Mouse (Mus musculus): ENCODE results near the gene Tdp1. TPM values are rescaled to one million over a fixed set of nuclear protein-coding genes. Genes with fewer than 3 reads are reported as not detected.

The Tdp1 gene
- polyA plus RNA-seq, 1 experiment from 2014 or later, result 53.0 TPM

GRCm38 (mm10) chr12:99860981-99861380, 23.3 kb upstream of the Tdp1 start:
- WGBS, result 65% methylated on average over 4 of the region's 4 CpGs

GRCm38 (mm10) chr12:99864613-99865012, 19.7 kb upstream of the Tdp1 start:
- Histone ChIP-seq H3K9me3 (no peaks in the 10 kb centered on the region), H3K9ac (no peak overlapping the region), H3K4me2 (no peak overlapping the region), H3K4me3 (no peak overlapping the region), H3K27ac (no peak overlapping the region), H3K4me1 (peaks cover 3% of the 10 kb centered on the region), H3K27me3 (replicated peaks) (no peaks in the 10 kb centered on the region), H3K36me3 (replicated peaks) (no peaks in the 10 kb centered on the region)
- no peak for ATAC-seq (replicated peaks)

More at GRCm38 (mm10) chr12:99860981-99861380, 23.3 kb upstream of the Tdp1 start:
- no peak overlapping the region for H3K4me3 ChIP-seq
- no peaks in the 10 kb centered on the region for H3K36me3 ChIP-seq (replicated peaks)
- H3K27me3 ChIP-seq (replicated peaks), result no peaks in the 10 kb centered on the region
- no peaks in the 10 kb centered on the region for H3K9me3 ChIP-seq
- peaks cover 5% of the 10 kb centered on the region for H3K4me1 ChIP-seq
- 0 out of 2 replicates have a peak, but pooled peaks have one; percentile 39 for ATAC-seq (replicated peaks)
- no peak overlapping the region for H3K4me2 ChIP-seq
- no peak overlapping the region for H3K9ac ChIP-seq
- no peak overlapping the region for H3K27ac ChIP-seq

DNA sequence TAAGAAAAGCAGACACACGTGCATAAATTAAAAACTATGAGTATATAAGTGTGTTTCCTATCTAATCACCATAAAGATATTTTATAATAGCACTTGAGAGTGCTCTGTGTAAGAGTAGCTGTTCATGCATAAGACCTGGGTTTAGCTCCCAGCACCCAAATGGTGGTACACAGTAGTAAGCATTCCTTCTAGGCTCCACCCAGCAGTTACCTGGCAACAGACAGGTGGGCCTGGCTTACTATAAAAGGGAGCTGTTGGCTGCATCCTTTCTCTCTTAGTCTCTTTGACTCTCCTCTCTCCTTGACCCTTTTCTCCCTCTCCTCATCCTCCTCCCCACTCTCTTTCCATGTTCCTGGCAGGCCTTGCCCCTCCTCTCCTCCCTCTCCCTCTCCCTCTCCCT, 15.5 kb upstream of the Tdp1 start:
- no peak for ATAC-seq (replicated peaks)
- WGBS, result 91% methylated on average over 1 of the region's 1 CpGs
- no peak overlapping the region for H3K4me3 ChIP-seq
- no peaks in the 10 kb centered on the region for H3K9me3 ChIP-seq
- H3K9ac ChIP-seq, result no peak overlapping the region
- H3K27ac ChIP-seq, result no peak overlapping the region
- no peaks in the 10 kb centered on the region for H3K4me1 ChIP-seq
- H3K27me3 ChIP-seq (replicated peaks), result no peaks in the 10 kb centered on the region
- H3K4me2 ChIP-seq, result no peak overlapping the region
- H3K36me3 ChIP-seq (replicated peaks), result no peaks in the 10 kb centered on the region

- ATAC-seq (replicated peaks), result no peak
- 29% methylated on average over 3 of the region's 3 CpGs for WGBS
- Histone ChIP-seq H3K9ac (no peak overlapping the region), H3K4me3 (no peak overlapping the region), H3K36me3 (replicated peaks) (no peaks in the 10 kb centered on the region), H3K4me2 (no peak overlapping the region), H3K4me1 (no peaks in the 10 kb centered on the region), H3K9me3 (no peaks in the 10 kb centered on the region), H3K27ac (no peak overlapping the region), H3K27me3 (replicated peaks) (no peaks in the 10 kb centered on the region)
Observed at GRCm38 (mm10) chr12:99873443-99873842, 10.9 kb upstream of the Tdp1 start.

- H3K9ac ChIP-seq, result no peak overlapping the region
- 81% methylated on average over 6 of the region's 6 CpGs for WGBS
- no peaks in the 10 kb centered on the region for H3K36me3 ChIP-seq (replicated peaks)
- no peaks in the 10 kb centered on the region for H3K9me3 ChIP-seq
- no peaks in the 10 kb centered on the region for H3K4me1 ChIP-seq
- H3K27me3 ChIP-seq (replicated peaks), result no peaks in the 10 kb centered on the region
- no peak overlapping the region for H3K4me2 ChIP-seq
- no peak for ATAC-seq (replicated peaks)
- H3K27ac ChIP-seq, result no peak overlapping the region
- H3K4me3 ChIP-seq, result no peak overlapping the region
Observed at GRCm38 (mm10) chr12:99874609-99875008, 9.7 kb upstream of the Tdp1 start.

GRCm38 (mm10) chr12:99883000-99883712, 1.2 kb upstream of the Tdp1 start:
- H3K36me3 ChIP-seq (replicated peaks), result no peaks in the 10 kb centered on the region
- H3K4me1 ChIP-seq, result peaks cover 20% of the 10 kb centered on the region
- under 1% methylated on average over 38 of the region's 38 CpGs for WGBS
- ATAC-seq (replicated peaks), result peak; percentile 91
- H3K9ac ChIP-seq, result peak overlapping the region; percentile 91
- peak overlapping the region; percentile 99 for H3K4me2 ChIP-seq
- peak overlapping the region; percentile 86 for H3K27ac ChIP-seq
- no peaks in the 10 kb centered on the region for H3K9me3 ChIP-seq
- peak overlapping the region; percentile 93 for H3K4me3 ChIP-seq
- no peaks in the 10 kb centered on the region for H3K27me3 ChIP-seq (replicated peaks)

DNA sequence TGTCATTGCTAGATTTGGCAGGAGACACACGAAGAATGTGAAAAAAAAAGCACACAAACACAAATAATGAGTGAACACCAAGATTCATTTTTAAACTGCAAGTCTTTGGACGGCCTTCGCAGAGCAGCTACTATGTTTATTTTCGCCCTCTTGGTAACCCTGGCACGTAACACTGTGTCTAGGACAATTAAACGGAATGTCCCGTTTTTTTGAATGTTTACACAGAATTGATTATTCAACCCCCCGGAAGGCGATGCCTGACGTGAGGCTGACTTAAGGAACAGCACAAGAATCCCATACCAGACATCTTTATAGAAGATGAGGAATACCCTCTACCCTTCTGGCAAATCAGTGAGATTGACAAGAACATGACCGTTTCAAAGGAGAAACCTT, 608 bp upstream of the Tdp1 start:
- H3K9ac ChIP-seq, result peak overlapping the region; percentile 91
- H3K4me2 ChIP-seq, result peak overlapping the region; percentile 99
- H3K4me3 ChIP-seq, result peak overlapping the region; percentile 93
- peaks cover 20% of the 10 kb centered on the region for H3K4me1 ChIP-seq
- peak; percentile 68 for ATAC-seq (replicated peaks)
- 0% methylated on average over 11 of the region's 11 CpGs for WGBS
- H3K27me3 ChIP-seq (replicated peaks), result no peaks in the 10 kb centered on the region
- H3K36me3 ChIP-seq (replicated peaks), result no peaks in the 10 kb centered on the region
- no peaks in the 10 kb centered on the region for H3K9me3 ChIP-seq
- peak overlapping the region; percentile 86 for H3K27ac ChIP-seq

GRCm38 (mm10) chr12:99885282-99885901, 1.1 kb downstream of the Tdp1 start:
- no peak for ATAC-seq (replicated peaks)
- peak overlapping the region; percentile 99 for H3K4me2 ChIP-seq
- peak overlapping the region; percentile 91 for H3K9ac ChIP-seq
- 28% methylated on average over 8 of the region's 8 CpGs for WGBS
- peaks cover 20% of the 10 kb centered on the region for H3K4me1 ChIP-seq
- no peak overlapping the region for H3K27ac ChIP-seq
- peak overlapping the region; percentile 93 for H3K4me3 ChIP-seq
- H3K36me3 ChIP-seq (replicated peaks), result no peaks in the 10 kb centered on the region
- no peaks in the 10 kb centered on the region for H3K27me3 ChIP-seq (replicated peaks)
- no peaks in the 10 kb centered on the region for H3K9me3 ChIP-seq

- H3K36me3 ChIP-seq (replicated peaks), result peaks cover 34% of the 10 kb centered on the region
- H3K4me3 ChIP-seq, result no peak overlapping the region
- H3K9ac ChIP-seq, result no peak overlapping the region
- 94% methylated on average over 4 of the region's 4 CpGs for WGBS
- ATAC-seq (replicated peaks), result no peak
- no peak overlapping the region for H3K27ac ChIP-seq
- H3K4me2 ChIP-seq, result no peak overlapping the region
- H3K27me3 ChIP-seq (replicated peaks), result no peaks in the 10 kb centered on the region
- H3K4me1 ChIP-seq, result no peaks in the 10 kb centered on the region
- no peaks in the 10 kb centered on the region for H3K9me3 ChIP-seq
Observed at GRCm38 (mm10) chr12:99897846-99898245, 13.5 kb downstream of the Tdp1 start.

GRCm38 (mm10) chr12:99898248-99898870, 14.0 kb downstream of the Tdp1 start:
- no peak for ATAC-seq (replicated peaks)
- Histone ChIP-seq H3K4me3 (no peak overlapping the region), H3K4me1 (no peaks in the 10 kb centered on the region), H3K36me3 (replicated peaks) (peaks cover 30% of the 10 kb centered on the region), H3K27ac (no peak overlapping the region), H3K9ac (no peak overlapping the region), H3K4me2 (no peak overlapping the region), H3K9me3 (no peaks in the 10 kb centered on the region), H3K27me3 (replicated peaks) (no peaks in the 10 kb centered on the region)
- WGBS, result 88% methylated on average over 16 of the region's 16 CpGs

- H3K36me3 ChIP-seq (replicated peaks), result peaks cover 19% of the 10 kb centered on the region
Observed at GRCm38 (mm10) chr12:99899991-99900390, 15.7 kb downstream of the Tdp1 start.

GRCm38 (mm10) chr12:99901973-99902866, 17.9 kb downstream of the Tdp1 start:
- Histone ChIP-seq H3K27ac (no peak overlapping the region), H3K4me3 (no peak overlapping the region), H3K4me1 (no peaks in the 10 kb centered on the region), H3K27me3 (replicated peaks) (no peaks in the 10 kb centered on the region), H3K9ac (no peak overlapping the region), H3K4me2 (no peak overlapping the region), H3K9me3 (no peaks in the 10 kb centered on the region), H3K36me3 (replicated peaks) (peaks cover 11% of the 10 kb centered on the region)
- ATAC-seq (replicated peaks), result no peak
- whole genome bisulfite sequencing, result 82% methylated on average over 8 of the region's 8 CpGs

More at GRCm38 (mm10) chr12:99899991-99900390, 15.7 kb downstream of the Tdp1 start:
- Histone ChIP-seq H3K4me1 (no peaks in the 10 kb centered on the region), H3K9me3 (no peaks in the 10 kb centered on the region), H3K9ac (no peak overlapping the region), H3K4me2 (no peak overlapping the region), H3K27ac (no peak overlapping the region), H3K27me3 (replicated peaks) (no peaks in the 10 kb centered on the region), H3K4me3 (no peak overlapping the region)
- 71% methylated on average over 2 of the region's 3 CpGs for WGBS
- no peak for ATAC-seq (replicated peaks)
